Comparison of ENCODE assay signal across 8 mouse cellular contexts in genomic region chr11:61761584-61762407, GRCm38 (mm10). TPM values are rescaled to one million over a fixed set of nuclear protein-coding genes. Genes with fewer than 3 reads are reported as not detected.
DNase-seq lines count a peak whose midpoint lies in the region; ATAC-seq lines count a peak whose summit lies in the region.

TSS of gene Prpsap2 (minus strand) at chr11:61762088.

- H3K27me3 ChIP-seq in intestine, embryonic 14.5 days (replicated peaks; ENCODE audit: control insufficient read depth, insufficient read depth, low read length): no peaks in the 10 kb centered on the region

- H3K9me3 ChIP-seq in intestine, embryonic 14.5 days (ENCODE audit: control insufficient read depth, low read length): no peaks in the 10 kb centered on the region

- H3K4me3 ChIP-seq in intestine, embryonic 14.5 days (ENCODE audit: low read depth, low read length): peak within 1 kb of the TSS; percentile 67

- under 1% methylated on average over 51 of the region's 51 CpGs for WGBS in intestine, embryonic 14.5 days

- 0 out of 2 replicates have a peak, but pooled peaks cover 4% of the 10 kb centered on the region for H3K4me1 ChIP-seq in intestine, embryonic 14.5 days (replicated peaks; ENCODE audit: control insufficient read depth, insufficient read depth, low read length)

- DNase-seq in adrenal gland, adult 18-20 months (ENCODE audit: low spot score in 2 of 2): peak; percentile 99 to 100
- DNase-seq in embryo, embryonic 11 days: peak; percentile 99
- DNase-seq in gastrocnemius, postnatal 25 days: peak; percentile 97
- DNase-seq in intestine, embryonic 14.5 days (ENCODE audit: low spot score): peak; percentile 100
- DNase-seq in left cerebral cortex, postnatal 14 days (ENCODE audit: low spot score in 2 of 2): peak; percentile 97
- peak; percentile 97 for DNase-seq in mesoderm, embryonic 11.5 days (ENCODE audit: low read depth, low spot score)
- peak; percentile 93 for DNase-seq in right cerebral cortex, postnatal 36 days (ENCODE audit: low spot score in 2 of 2)
- DNase-seq in yolk sac, embryonic 10.5 days (ENCODE audit: low spot score): peak; percentile 99

- H3K9ac ChIP-seq in intestine, embryonic 14.5 days (ENCODE audit: low read length): peak within 1 kb of the TSS; percentile 74

- ATAC-seq in intestine, embryonic 14.5 days (replicated peaks; ENCODE audit: low FRiP score, low TSS enrichment, low read depth): peak; percentile 97

- intact Hi-C loops in left cerebral cortex, postnatal 14 days (cut with DNase I): no loop called here

- H3K27ac ChIP-seq in intestine, embryonic 14.5 days (ENCODE audit: low read depth): peak within 1 kb of the TSS; percentile 89

- H3K4me2 ChIP-seq in intestine, embryonic 14.5 days (ENCODE audit: low read length): peak within 1 kb of the TSS; percentile 51

- peaks cover 4% of the 10 kb centered on the region; the same call in 1 of the 2 replicates for H3K36me3 ChIP-seq in intestine, embryonic 14.5 days (ENCODE audit: control insufficient read depth, insufficient read depth, low read length)

RNA-seq across cellular contexts. Expression of gene Prpsap2, which starts in this region (rescaled TPM):
- 10 to 100 TPM; 25.1 to 27.9 TPM for total RNA-seq in adrenal gland, adult 18-20 months (2021)
- total RNA-seq in gastrocnemius, postnatal 25 days (2021): 1 to 10 TPM; 3.6 to 4.2 TPM
- polyA plus RNA-seq in intestine, embryonic 14.5 days (2014; fragmentation: Nextera tagmentation; extraction: Ambion mirVana): 22.7 and 25.4 TPM in 2 replicates
- 10 to 100 TPM; 32.4 to 35.0 TPM for total RNA-seq in left cerebral cortex, postnatal 14 days (2021)

Comparison
In these comparisons a context has a peak if more than half of its experiments do, and no peak if none do; other contexts are left out.
1. Peak in every context shown above with its lines: DNase-seq, ATAC-seq, H3K4me3 ChIP-seq and H3K27ac ChIP-seq.
2. RNA of gene Prpsap2 (total RNA-seq): 32.4 to 35.0 TPM in left cerebral cortex, postnatal 14 days and 25.1 to 27.9 TPM in adrenal gland, adult 18-20 months; 3.6 to 4.2 TPM in gastrocnemius, postnatal 25 days; every median in the first group is over 4 times any median in the second.